Mouse (Mus musculus) C2C12 (cell line): ENCODE results near the gene Fam20c.

Experiments used
- CEBPB ChIP-seq: IDR thresholded peaks from one replicate; pipeline ENCODE4 v1.6.1; 2011; ENCODE audit warnings: low read depth, mild to moderate bottlenecking, control low read depth, moderate library complexity
- CTCF ChIP-seq: IDR thresholded peaks from one replicate; pipeline ENCODE4 v1.5.1; 2011; ENCODE audit not compliant: control insufficient read depth, insufficient read depth, insufficient read length
- FOSL1 ChIP-seq: IDR thresholded peaks from one replicate; pipeline ENCODE4 v1.8.0; 2011; ENCODE audit warnings: mild to moderate bottlenecking, low read length; ENCODE audit not compliant: poor library complexity, insufficient read depth, severe bottlenecking
- MAX ChIP-seq: IDR thresholded peaks from one replicate; pipeline ENCODE4 v1.6.1; 2011; ENCODE audit warnings: mild to moderate bottlenecking, control low read depth
- MYOD1 ChIP-seq: IDR thresholded peaks from one replicate; pipeline ENCODE4 v1.6.1; 2011; ENCODE audit warnings: low read depth; ENCODE audit not compliant: control insufficient read depth, insufficient read length
- MYOG ChIP-seq: IDR thresholded peaks from one replicate; pipeline ENCODE4 v1.6.1; 2011; ENCODE audit not compliant: control insufficient read depth, insufficient read length; ENCODE audit errors: extremely low read depth
- USF1 ChIP-seq: IDR thresholded peaks from one replicate; pipeline ENCODE4 v1.6.1; 2011; ENCODE audit warnings: low read depth, mild to moderate bottlenecking, control low read depth, moderate library complexity

DNA sequence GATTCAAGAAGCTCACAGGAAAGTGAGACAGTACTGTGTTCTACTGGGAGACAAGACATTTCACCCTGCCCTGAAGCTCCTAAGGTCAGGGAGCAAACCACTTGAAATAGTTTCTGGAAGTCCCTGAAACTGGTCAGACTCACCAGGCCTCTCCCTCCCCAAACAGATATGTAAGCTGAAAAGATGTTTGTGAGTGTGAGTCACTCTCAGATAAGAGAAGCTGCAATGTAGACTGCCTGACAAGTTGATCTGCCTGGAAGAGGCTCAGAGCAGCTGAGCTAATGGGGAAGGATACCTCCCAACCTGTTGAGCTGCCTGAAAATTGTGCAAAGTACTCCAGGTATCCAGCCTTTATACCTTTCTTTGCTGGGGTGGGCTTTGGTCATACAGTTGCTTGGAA, 46.9 kb upstream of the Fam20c start:
- TF ChIP-seq CTCF (no peak), MYOD1 (no peak), USF1 (no peak), MAX (no peak), MYOG (no peak), FOSL1 (no peak), CEBPB (no peak)
